Mouse (Mus musculus) embryonic facial prominence, embryonic 12.5 days (tissue): ENCODE measurements around the gene Rab7b. TPM values are rescaled to one million over a fixed set of nuclear protein-coding genes. Genes with fewer than 3 reads are reported as not detected.

Experiments used
- ATAC-seq: fragments of 200-750 bp; cut with Nextera tagmentation; 2 replicates; pipeline ENCODE4 v1.8.0; 2017; ENCODE audit not compliant: insufficient number of reproducible peaks, insufficient read depth, low FRiP score, low TSS enrichment
- H3K27ac ChIP-seq: fragments of 300-500 bp; sonication (generic); 2 replicates; pipeline ENCODE4 v1.5.1; 2016; ENCODE audit warnings: mild to moderate bottlenecking
- H3K27me3 ChIP-seq: fragments of 300-500 bp; sonication (generic); 2 replicates; pipeline ENCODE4 v1.6.1; 2016; ENCODE audit warnings: mild to moderate bottlenecking, moderate library complexity
- H3K36me3 ChIP-seq: fragments of 300-500 bp; sonication (generic); 2 replicates; pipeline ENCODE4 v1.6.1; 2016; ENCODE audit warnings: mild to moderate bottlenecking
- H3K4me1 ChIP-seq: fragments of 300-500 bp; sonication (generic); 2 replicates; pipeline ENCODE4 v1.6.1; 2016
- H3K4me2 ChIP-seq: fragments of 300-500 bp; sonication (generic); replicated peaks from 2 replicates; pipeline ENCODE4 v1.6.1; 2016; ENCODE audit warnings: mild to moderate bottlenecking, moderate library complexity
- H3K4me3 ChIP-seq: fragments of 300-500 bp; sonication (generic); 2 replicates; pipeline ENCODE4 v1.5.1; 2016; ENCODE audit warnings: mild to moderate bottlenecking
- H3K9ac ChIP-seq: fragments of 300-500 bp; sonication (generic); 2 replicates; pipeline ENCODE4 v1.6.1; 2016; ENCODE audit warnings: mild to moderate bottlenecking, moderate library complexity
- H3K9me3 ChIP-seq: fragments of 300-500 bp; sonication (generic); 2 replicates; pipeline ENCODE4 v1.6.1; 2016; ENCODE audit warnings: mild to moderate bottlenecking, moderate library complexity
- WGBS: fragments of 180-500 bp; shearing (Covaris S2); methylation state at CpG from one replicate; pipeline ENCODE4 v1.1.7; 2016; 5-methylcytosine and 5-hydroxymethylcytosine counted together
- polyA plus RNA-seq: library from polyadenylated mRNA; unstranded; fragments of >200 nt; fragmentation: Nextera tagmentation; extraction: Ambion mirVana; gene quantifications from 2 replicates; pipeline ENCODE4 v1.2.1, GENCODE M21; 2016

Rab7b gene
- polyA plus RNA-seq = 1.0 and 1.3 TPM in 2 replicates

GRCm38 (mm10) chr1:131688475-131688874 is at the start of gene Rab7b:
Gene Rab7b, plus strand, starts transcription at chr1:131688695.
- Histone ChIP-seq H3K27ac (no peak within 1 kb of the TSS), H3K9ac (no peak within 1 kb of the TSS), H3K4me1 (no peaks in the 10 kb centered on the region), H3K4me3 (no peak within 1 kb of the TSS), H3K9me3 (no peaks in the 10 kb centered on the region), H3K4me2 (no peak within 1 kb of the TSS), H3K36me3 (no peaks in the 10 kb centered on the region), H3K27me3 (no peaks in the 10 kb centered on the region)
- ATAC-seq = no peak
- WGBS = 58% methylated on average over 8 of the region's 8 CpGs

DNA sequence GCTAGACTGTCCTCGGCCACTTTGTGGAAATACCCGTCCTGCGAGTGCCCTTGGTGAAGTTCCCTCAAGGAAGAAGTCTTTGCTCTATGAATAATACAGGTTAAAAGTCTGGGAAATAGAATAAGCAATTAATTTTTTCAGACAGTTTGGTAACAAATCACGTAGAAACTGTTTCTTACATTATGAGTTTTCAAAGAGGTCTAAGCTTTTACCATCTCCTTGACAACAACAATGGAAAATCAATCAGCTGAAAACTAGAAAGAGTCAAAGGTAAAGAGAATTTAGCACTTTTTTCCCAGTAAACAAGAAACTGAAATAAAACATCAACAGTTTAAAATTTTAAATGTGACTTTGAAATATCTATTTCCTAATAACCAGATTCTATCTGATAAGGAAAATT is 48.4 kb upstream of the Rab7b start:
- 81% methylated on average over 4 of the region's 4 CpGs for WGBS
- no peaks in the 10 kb centered on the region for H3K36me3 ChIP-seq
- no peak for ATAC-seq
- no peak overlapping the region for H3K4me2 ChIP-seq
- H3K27ac ChIP-seq = no peak overlapping the region
- no peaks in the 10 kb centered on the region for H3K27me3 ChIP-seq
- H3K4me1 ChIP-seq = no peaks in the 10 kb centered on the region
- no peaks in the 10 kb centered on the region for H3K9me3 ChIP-seq
- H3K9ac ChIP-seq = no peak overlapping the region
- no peak overlapping the region for H3K4me3 ChIP-seq

DNA sequence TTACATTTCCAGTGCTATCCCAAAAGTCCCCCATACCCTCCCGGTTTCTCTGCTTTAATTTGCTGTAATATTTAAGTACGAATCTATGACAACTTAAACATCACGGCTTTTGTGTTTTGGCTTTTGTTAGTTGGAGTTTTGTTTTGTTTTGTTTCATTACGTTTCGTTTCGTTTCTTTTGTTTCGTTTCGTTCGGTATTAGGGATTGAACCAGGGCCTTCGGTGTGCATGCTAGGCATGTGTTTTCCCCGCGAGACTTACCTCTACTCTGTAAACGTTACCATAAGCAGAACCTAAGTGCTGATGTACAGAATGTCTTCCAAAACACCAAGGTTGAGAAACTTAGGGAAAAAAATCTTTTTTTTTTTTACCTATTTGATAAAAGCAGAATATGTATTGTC is 46.9 kb upstream of the Rab7b start:
- H3K36me3 ChIP-seq = no peaks in the 10 kb centered on the region
- H3K4me3 ChIP-seq = no peak overlapping the region
- WGBS = 92% methylated on average over 13 of the region's 13 CpGs
- no peaks in the 10 kb centered on the region for H3K4me1 ChIP-seq
- H3K4me2 ChIP-seq = no peak overlapping the region
- H3K9me3 ChIP-seq = no peaks in the 10 kb centered on the region
- H3K27me3 ChIP-seq = no peaks in the 10 kb centered on the region
- H3K27ac ChIP-seq = no peak overlapping the region
- no peak overlapping the region for H3K9ac ChIP-seq
- no peak for ATAC-seq

GRCm38 (mm10) chr1:131642251-131642650 is 46.2 kb upstream of the Rab7b start:
- WGBS = 89% methylated on average over 2 of the region's 2 CpGs
- no peaks in the 10 kb centered on the region for H3K4me1 ChIP-seq

GRCm38 (mm10) chr1:131652670-131653443 is 35.6 kb upstream of the Rab7b start:
- no peak overlapping the region for H3K4me3 ChIP-seq
- H3K27me3 ChIP-seq = no peaks in the 10 kb centered on the region
- 81% methylated on average over 12 of the region's 12 CpGs for WGBS
- H3K27ac ChIP-seq = no peak overlapping the region
- no peak for ATAC-seq
- no peaks in the 10 kb centered on the region for H3K4me1 ChIP-seq
- no peaks in the 10 kb centered on the region for H3K9me3 ChIP-seq
- no peaks in the 10 kb centered on the region for H3K36me3 ChIP-seq
- no peak overlapping the region for H3K9ac ChIP-seq
- no peak overlapping the region for H3K4me2 ChIP-seq

More at GRCm38 (mm10) chr1:131642251-131642650, 46.2 kb upstream of the Rab7b start:
- no peak for ATAC-seq
- Histone ChIP-seq H3K27ac (no peak overlapping the region), H3K9me3 (no peaks in the 10 kb centered on the region), H3K9ac (no peak overlapping the region), H3K4me3 (no peak overlapping the region), H3K36me3 (no peaks in the 10 kb centered on the region), H3K4me2 (no peak overlapping the region), H3K27me3 (no peaks in the 10 kb centered on the region)

- H3K4me1 ChIP-seq = no peaks in the 10 kb centered on the region
- no peak overlapping the region for H3K9ac ChIP-seq
- no peak overlapping the region for H3K4me3 ChIP-seq
- no peaks in the 10 kb centered on the region for H3K27me3 ChIP-seq
- H3K9me3 ChIP-seq = no peaks in the 10 kb centered on the region
- no peaks in the 10 kb centered on the region for H3K36me3 ChIP-seq
- WGBS = 81% methylated on average over 6 of the region's 6 CpGs
- ATAC-seq = no peak
- H3K27ac ChIP-seq = no peak overlapping the region
- no peak overlapping the region for H3K4me2 ChIP-seq
These were observed 32.9 kb upstream of the Rab7b start for GRCm38 (mm10) chr1:131655601-131656000.

GRCm38 (mm10) chr1:131657945-131658354 is 30.5 kb upstream of the Rab7b start:
- Histone ChIP-seq H3K36me3 (no peaks in the 10 kb centered on the region), H3K27ac (peak overlapping the region; percentile 61), H3K9me3 (no peaks in the 10 kb centered on the region), H3K9ac (peak overlapping the region; percentile 37; the same call in 1 of the 2 replicates), H3K4me1 (no peaks in the 10 kb centered on the region), H3K27me3 (no peaks in the 10 kb centered on the region), H3K4me3 (peak overlapping the region; percentile 16; the same call in 1 of the 2 replicates), H3K4me2 (peak overlapping the region; percentile 38)
- WGBS = under 1% methylated on average over 11 of the region's 11 CpGs
- ATAC-seq = peak; percentile 73

DNA sequence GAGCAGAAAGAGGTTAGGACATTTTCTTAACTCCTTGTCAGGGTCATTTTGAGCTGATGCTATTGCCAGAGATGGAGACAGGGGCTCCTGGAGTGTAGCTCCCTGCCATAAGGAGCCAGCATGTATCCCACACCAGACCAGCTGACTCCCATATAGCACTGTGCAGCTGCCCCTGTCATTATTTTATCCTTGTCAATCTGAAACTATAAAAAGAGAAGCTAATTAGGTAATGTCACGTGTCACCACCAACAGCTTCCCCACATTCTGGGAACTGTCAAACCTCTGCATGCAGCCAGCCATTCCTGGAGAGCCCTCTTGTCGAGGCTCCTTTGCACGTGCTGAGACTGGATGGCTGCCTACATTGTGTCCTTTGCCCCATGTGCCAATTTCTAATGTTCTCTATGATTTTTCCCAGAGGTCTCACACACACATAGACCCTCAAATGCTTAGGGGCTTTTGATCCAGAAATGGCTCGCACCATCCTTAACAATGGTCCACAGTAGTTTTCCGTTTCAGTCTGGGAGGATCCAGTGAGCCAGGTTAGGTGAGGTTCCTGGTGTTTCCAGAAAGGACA is 28.9 kb upstream of the Rab7b start:
- 78% methylated on average over 5 of the region's 5 CpGs for WGBS
- no peak overlapping the region for H3K9ac ChIP-seq
- H3K4me1 ChIP-seq = no peaks in the 10 kb centered on the region
- H3K4me2 ChIP-seq = no peak overlapping the region
- H3K27me3 ChIP-seq = no peaks in the 10 kb centered on the region
- no peaks in the 10 kb centered on the region for H3K9me3 ChIP-seq
- no peaks in the 10 kb centered on the region for H3K36me3 ChIP-seq
- no peak overlapping the region for H3K4me3 ChIP-seq
- ATAC-seq = no peak
- no peak overlapping the region for H3K27ac ChIP-seq

GRCm38 (mm10) chr1:131660266-131660665 is 28.2 kb upstream of the Rab7b start:
- Histone ChIP-seq H3K4me3 (no peak overlapping the region), H3K4me2 (no peak overlapping the region), H3K9ac (no peak overlapping the region), H3K27ac (no peak overlapping the region), H3K36me3 (no peaks in the 10 kb centered on the region), H3K9me3 (no peaks in the 10 kb centered on the region), H3K4me1 (no peaks in the 10 kb centered on the region), H3K27me3 (no peaks in the 10 kb centered on the region)
- ATAC-seq = no peak
- WGBS = 90% methylated on average over 2 of the region's 2 CpGs

DNA sequence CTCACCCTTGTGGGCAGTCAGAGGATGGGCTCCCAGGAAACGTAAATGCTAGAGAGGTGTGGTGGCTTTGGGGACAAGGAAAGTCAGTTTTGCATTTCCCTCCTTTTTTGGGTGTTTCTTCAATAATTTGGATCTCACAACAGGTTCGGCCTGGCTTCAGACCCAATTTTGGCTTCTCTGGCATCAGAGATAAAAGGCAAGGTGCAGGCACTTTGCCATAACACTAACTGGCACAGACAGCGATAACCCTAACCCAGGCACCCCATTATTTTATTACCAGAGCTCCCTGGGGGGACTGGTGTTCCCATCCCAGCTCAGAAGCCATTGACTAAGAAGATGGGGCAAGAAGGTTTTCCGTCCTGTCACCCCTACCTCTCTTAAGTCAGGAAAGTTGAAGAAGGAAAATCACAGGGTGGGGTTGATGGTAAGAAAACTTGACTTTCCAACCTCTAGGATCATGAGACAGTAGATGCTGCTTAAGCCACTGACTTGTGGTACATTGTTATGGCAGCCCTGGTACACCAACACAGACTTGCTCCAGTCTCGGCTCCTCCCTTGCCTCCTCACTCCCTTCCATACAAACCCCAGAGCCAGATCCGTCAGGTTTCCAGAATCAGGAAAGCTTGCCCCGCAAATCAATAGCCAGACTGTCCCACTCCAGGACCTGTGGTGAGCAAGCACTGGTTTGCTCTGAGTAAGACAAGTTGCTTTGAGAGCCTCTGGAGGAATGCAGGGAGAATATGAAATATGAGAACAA is 27.6 kb upstream of the Rab7b start:
- Histone ChIP-seq H3K36me3 (no peaks in the 10 kb centered on the region), H3K27ac (no peak overlapping the region), H3K27me3 (no peaks in the 10 kb centered on the region), H3K9ac (no peak overlapping the region), H3K4me2 (no peak overlapping the region), H3K4me3 (no peak overlapping the region), H3K4me1 (no peaks in the 10 kb centered on the region), H3K9me3 (no peaks in the 10 kb centered on the region)
- no peak for ATAC-seq
- WGBS = 75% methylated on average over 7 of the region's 7 CpGs

DNA sequence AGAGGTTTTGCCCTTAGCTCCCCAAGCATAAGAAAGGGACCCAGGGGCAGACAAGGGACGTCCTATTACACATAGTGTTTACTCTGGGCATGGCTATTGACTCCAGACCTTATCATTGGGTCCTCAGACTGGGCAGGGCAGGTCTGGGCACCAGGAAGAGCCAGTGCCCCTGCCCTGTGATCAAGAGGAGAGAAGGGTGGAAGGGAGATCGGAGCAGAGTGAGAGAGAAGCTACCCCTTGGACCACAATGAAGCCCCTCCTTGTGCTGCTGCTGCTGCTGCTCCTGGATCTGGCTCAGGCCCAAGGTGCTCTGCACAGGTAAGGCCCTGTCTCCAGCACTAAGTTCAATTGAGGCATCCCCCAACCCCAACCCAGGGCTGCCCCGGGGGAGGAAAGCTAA is 26.7 kb upstream of the Rab7b start:
- Histone ChIP-seq H3K27ac (no peak overlapping the region), H3K4me2 (no peak overlapping the region), H3K4me1 (no peaks in the 10 kb centered on the region), H3K4me3 (no peak overlapping the region), H3K9ac (no peak overlapping the region), H3K27me3 (no peaks in the 10 kb centered on the region), H3K9me3 (no peaks in the 10 kb centered on the region), H3K36me3 (no peaks in the 10 kb centered on the region)
- ATAC-seq = no peak
- 64% methylated on average over 3 of the region's 3 CpGs for WGBS
